Mouse (Mus musculus) liver, postnatal 0 days (tissue): ENCODE data around the gene Tctn3. TPM values are rescaled to one million over a fixed set of nuclear protein-coding genes. Genes with fewer than 3 reads are reported as not detected.
"Not testable (repeated sequence)": the region's sequence is repeated elsewhere in the genome, so short reads cannot be mapped to it uniquely, and the experiment has no call there.

ENCODE experiments used
- ATAC-seq: fragments of 200-750 bp; cut with Nextera tagmentation; 2 replicates; pipeline ENCODE4 v1.8.0; 2017; ENCODE audit warnings: mild to moderate bottlenecking, moderate library complexity
- DNase-seq: peaks from one replicate; pipeline ENCODE4 v3.0.0-alpha.2; 2016
- H3K27ac ChIP-seq: fragments of 300-500 bp; sonication (generic); 2 replicates; pipeline ENCODE4 v1.5.1; 2014; ENCODE audit warnings: antibody characterized with exemption, moderate library complexity, mild to moderate bottlenecking, low read depth
- H3K27me3 ChIP-seq: fragments of 300-500 bp; sonication (generic); 2 replicates; pipeline ENCODE4 v1.6.1; 2014; ENCODE audit warnings: low read length, control low read depth, mixed read lengths; ENCODE audit not compliant: insufficient read depth
- H3K36me3 ChIP-seq: fragments of 300-500 bp; sonication (generic); replicated peaks from 2 replicates; pipeline ENCODE4 v1.6.1; 2014; ENCODE audit warnings: mild to moderate bottlenecking, control low read depth, low read length, moderate library complexity, mixed read lengths; ENCODE audit not compliant: insufficient read depth
- H3K4me1 ChIP-seq: fragments of 300-500 bp; sonication (generic); 2 replicates; pipeline ENCODE4 v1.6.1; 2014; ENCODE audit warnings: antibody characterized with exemption, mild to moderate bottlenecking, control low read depth; ENCODE audit not compliant: insufficient read depth
- H3K4me2 ChIP-seq: fragments of 300-500 bp; sonication (generic); 2 replicates; pipeline ENCODE4 v1.6.1; 2014; ENCODE audit warnings: low read depth, mild to moderate bottlenecking, low read length, moderate library complexity, mixed read lengths
- H3K4me3 ChIP-seq: fragments of 300-500 bp; sonication (generic); 2 replicates; pipeline ENCODE4 v1.5.1; 2014; ENCODE audit warnings: low read depth, low read length
- H3K9ac ChIP-seq: fragments of 300-500 bp; sonication (generic); replicated peaks from 2 replicates; pipeline ENCODE4 v1.6.1; 2014; ENCODE audit warnings: mild to moderate bottlenecking, moderate library complexity
- H3K9me3 ChIP-seq: fragments of 300-500 bp; sonication (generic); 2 replicates; pipeline ENCODE4 v1.6.1; 2016; ENCODE audit warnings: mild to moderate bottlenecking, control low read depth, low read length, mixed read lengths
- CTCF ChIP-seq: sonication (generic); IDR thresholded peaks from 2 replicates; pipeline ENCODE4 v1.5.1; 2016; ENCODE audit warnings: antibody characterized with exemption, low read depth
- EP300 ChIP-seq: IDR thresholded peaks from 2 replicates; pipeline ENCODE4 v1.6.1; 2016; ENCODE audit warnings: antibody characterized with exemption, low read depth, mild to moderate bottlenecking
- WGBS: fragments of 180-500 bp; shearing (Covaris S2); extraction: QIAGEN DNeasy Blood & Tissue Kit; methylation state at CpG from one replicate; pipeline ENCODE4 v1.1.7; 2014; ENCODE audit not compliant: insufficient replicate concordance; 5-methylcytosine and 5-hydroxymethylcytosine counted together
- polyA plus RNA-seq: library from polyadenylated mRNA; unstranded; fragments of >200 nt; fragmentation: Nextera tagmentation; extraction: Ambion mirVana; gene quantifications from 2 replicates; pipeline ENCODE4 v1.2.1, GENCODE M21; 2015

The Tctn3 gene
- polyA plus RNA-seq, 1 experiment from 2014 or later: 1.8 TPM

- no peak for ATAC-seq
These were observed 2.8 kb upstream of the Tctn3 start for GRCm38 (mm10) chr19:40614811-40615210.

DNA sequence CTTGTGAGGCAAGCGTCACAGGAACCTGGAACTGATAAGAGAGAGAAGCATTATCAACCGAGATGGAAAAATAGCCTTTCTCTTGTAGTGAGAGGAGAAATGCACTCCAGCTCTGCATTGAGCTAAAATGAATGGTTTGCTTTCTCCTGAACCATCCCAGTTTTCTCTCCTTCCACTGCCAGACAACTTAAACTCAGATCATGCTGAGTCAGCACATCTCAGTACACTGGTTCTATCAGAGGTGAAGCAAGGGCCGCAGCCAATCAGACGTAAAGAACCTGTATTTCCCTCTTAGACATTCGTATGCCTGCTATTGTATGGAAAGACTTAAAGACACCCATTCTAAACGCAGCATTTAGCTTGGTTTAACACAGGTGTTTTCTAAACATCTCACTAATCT, 4.4 kb downstream of the Tctn3 start:
- no peak overlapping the region for H3K4me3 ChIP-seq
- H3K4me2 ChIP-seq: no peak overlapping the region
- no peaks in the 10 kb centered on the region for H3K9me3 ChIP-seq
- peaks cover 4% of the 10 kb centered on the region for H3K4me1 ChIP-seq
- peaks cover 18% of the 10 kb centered on the region; the same call in 1 of the 2 replicates for H3K36me3 ChIP-seq
- H3K27ac ChIP-seq: no peak overlapping the region
- 78% methylated on average over 6 of the region's 6 CpGs for WGBS
- no peak for TF ChIP-seq CTCF
- no peak for TF ChIP-seq EP300
- no peak overlapping the region for H3K9ac ChIP-seq
- ATAC-seq: no peak
- no peaks in the 10 kb centered on the region for H3K27me3 ChIP-seq
- no peak for DNase-seq

More at GRCm38 (mm10) chr19:40614811-40615210, 2.8 kb upstream of the Tctn3 start:
- DNase-seq: no peak
- H3K4me3 ChIP-seq: no peak overlapping the region
- no peak overlapping the region for H3K27ac ChIP-seq
- no peaks in the 10 kb centered on the region for H3K27me3 ChIP-seq
- H3K4me2 ChIP-seq: no peak overlapping the region
- TF ChIP-seq EP300 (no peak), CTCF (no peak)
- 76% methylated on average over 7 of the region's 7 CpGs for WGBS
- H3K9ac ChIP-seq: no peak overlapping the region
- peaks cover 4% of the 10 kb centered on the region for H3K4me1 ChIP-seq
- H3K9me3 ChIP-seq: no peaks in the 10 kb centered on the region
- H3K36me3 ChIP-seq: no peaks in the 10 kb centered on the region

DNA sequence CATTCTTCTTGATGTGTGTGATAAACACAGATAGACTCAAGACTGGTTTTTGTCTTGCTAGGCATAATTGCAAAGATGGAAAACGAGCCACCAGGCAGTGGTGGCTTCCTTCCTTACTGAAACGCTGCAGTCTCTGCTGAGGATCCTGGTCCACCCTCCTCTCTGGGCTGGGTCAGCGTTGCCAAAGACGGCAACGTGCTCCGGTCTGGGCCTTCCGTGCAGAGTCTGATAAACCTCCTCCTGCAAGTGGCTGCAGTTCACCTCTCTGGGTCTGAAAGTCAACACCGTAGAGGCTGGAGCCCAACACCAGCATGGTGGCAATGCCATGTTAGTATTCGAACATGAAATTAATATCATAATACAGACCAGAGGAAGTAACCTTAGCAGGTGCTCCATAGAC, 6.8 kb downstream of the Tctn3 start:
- TF ChIP-seq CTCF: no peak
- TF ChIP-seq EP300: no peak
- ATAC-seq (no peak), DNase-seq (no peak)
- H3K4me1 ChIP-seq: peaks cover 2% of the 10 kb centered on the region; the same call in 1 of the 2 replicates
- peaks cover 18% of the 10 kb centered on the region; the same call in 1 of the 2 replicates for H3K36me3 ChIP-seq
- H3K9me3 ChIP-seq: no peaks in the 10 kb centered on the region
- no peak overlapping the region for H3K4me3 ChIP-seq
- H3K4me2 ChIP-seq: no peak overlapping the region
- H3K27me3 ChIP-seq: no peaks in the 10 kb centered on the region
- WGBS: 77% methylated on average over 9 of the region's 9 CpGs
- H3K27ac ChIP-seq: no peak overlapping the region
- H3K9ac ChIP-seq: no peak overlapping the region

DNA sequence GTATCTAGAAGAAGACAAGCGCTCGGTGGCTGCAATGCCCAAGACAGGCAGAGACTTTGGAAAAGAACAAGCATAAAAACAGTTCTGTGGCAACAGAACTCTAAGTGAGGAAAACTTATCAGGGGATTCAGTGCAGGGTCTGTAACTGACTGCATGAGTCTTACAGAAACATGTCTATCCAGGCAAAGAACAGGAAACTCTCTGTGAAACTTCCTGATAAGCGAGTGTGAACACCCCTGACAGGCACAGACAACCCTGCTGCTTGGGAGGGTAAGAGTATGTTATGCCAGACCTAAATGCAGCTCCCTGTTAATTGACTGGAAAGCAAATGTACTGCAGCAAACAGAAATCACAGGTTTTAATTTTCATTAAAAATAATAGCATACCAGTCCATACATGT, 10.2 kb downstream of the Tctn3 start:
- no peak overlapping the region for H3K9ac ChIP-seq
- no peak overlapping the region for H3K27ac ChIP-seq
- no peaks in the 10 kb centered on the region for H3K27me3 ChIP-seq
- 0 out of 2 replicates have a peak, but pooled peaks cover 6% of the 10 kb centered on the region for H3K36me3 ChIP-seq
- no peak overlapping the region for H3K4me3 ChIP-seq
- H3K9me3 ChIP-seq: no peaks in the 10 kb centered on the region
- H3K4me1 ChIP-seq: peaks cover 2% of the 10 kb centered on the region; the same call in 1 of the 2 replicates
- DNase-seq: no peak
- no peak for ATAC-seq
- 64% methylated on average over 3 of the region's 3 CpGs for WGBS
- H3K4me2 ChIP-seq: no peak overlapping the region
- TF ChIP-seq EP300: no peak
- TF ChIP-seq CTCF: no peak

DNA sequence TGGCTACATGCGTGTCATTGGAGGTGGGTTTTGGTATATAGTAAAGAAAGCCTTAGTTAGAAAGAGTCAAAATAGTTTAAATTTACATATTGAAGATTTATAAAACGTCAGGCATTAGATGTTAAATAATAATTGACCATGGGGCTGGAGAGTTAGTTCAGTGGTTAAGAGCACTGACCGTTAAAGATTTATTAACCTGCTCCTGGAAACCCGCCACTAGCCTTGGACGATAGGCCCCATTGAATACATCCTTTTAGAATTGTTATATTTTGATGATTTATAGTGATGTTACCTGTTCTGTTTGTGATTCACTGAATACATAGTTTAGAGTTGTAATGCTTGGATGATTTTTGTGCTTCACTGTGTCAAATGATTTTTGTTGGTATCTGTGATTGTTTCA, 11.2 kb downstream of the Tctn3 start:
- not testable (repeated sequence) for ATAC-seq, H3K27me3 ChIP-seq, H3K4me3 ChIP-seq, H3K9ac ChIP-seq, H3K27ac ChIP-seq, H3K4me2 ChIP-seq, H3K4me1 ChIP-seq, H3K9me3 ChIP-seq, H3K36me3 ChIP-seq, DNase-seq
- 84% methylated on average over 5 of the region's 5 CpGs for WGBS

GRCm38 (mm10) chr19:40595831-40596230, 16.2 kb downstream of the Tctn3 start:
- TF ChIP-seq CTCF (no peak), EP300 (no peak)
- no peak for DNase-seq
- Histone ChIP-seq H3K4me2 (no peak overlapping the region), H3K4me1 (no peaks in the 10 kb centered on the region), H3K27me3 (no peaks in the 10 kb centered on the region), H3K36me3 (0 out of 2 replicates have a peak, but pooled peaks cover 3% of the 10 kb centered on the region), H3K9me3 (no peaks in the 10 kb centered on the region), H3K4me3 (no peak overlapping the region), H3K27ac (no peak overlapping the region; the same call in 1 of the 2 replicates), H3K9ac (no peak overlapping the region)
- 80% methylated on average over 8 of the region's 8 CpGs for WGBS
- ATAC-seq: no peak

DNA sequence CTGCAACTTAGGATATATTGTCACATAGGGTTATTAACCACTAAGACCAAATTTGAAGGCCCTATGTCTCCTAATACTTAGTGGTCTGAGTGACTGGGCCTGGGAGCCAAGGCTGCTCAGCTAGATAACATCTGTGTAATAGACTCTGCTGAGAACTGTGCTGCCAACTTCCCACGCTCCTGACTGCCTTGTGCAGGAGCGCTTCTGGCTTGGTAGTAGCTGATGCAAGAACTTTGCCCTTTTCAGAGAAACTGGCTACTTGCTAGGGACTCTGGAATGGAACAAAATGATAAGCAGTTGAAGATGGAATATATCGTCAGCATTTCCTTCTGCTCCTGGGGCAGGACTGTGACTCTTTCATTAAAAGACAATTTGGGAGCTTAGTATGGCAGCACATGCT, 16.8 kb downstream of the Tctn3 start:
- Histone ChIP-seq H3K4me1 (no peaks in the 10 kb centered on the region), H3K4me3 (no peak overlapping the region), H3K9me3 (no peaks in the 10 kb centered on the region), H3K4me2 (no peak overlapping the region), H3K27me3 (no peaks in the 10 kb centered on the region), H3K27ac (no peak overlapping the region), H3K9ac (no peak overlapping the region), H3K36me3 (0 out of 2 replicates have a peak, but pooled peaks cover 3% of the 10 kb centered on the region)
- DNase-seq (no peak), ATAC-seq (no peak)
- TF ChIP-seq CTCF: no peak
- no peak for TF ChIP-seq EP300
- 71% methylated on average over 3 of the region's 3 CpGs for WGBS
